Mouse (Mus musculus): ENCODE data around the gene Ptk6.

GRCm38 (mm10) chr2:181240806-181241440, 38.3 kb upstream of the Ptk6 start:
- TF ChIP-seq CTCF (conservative IDR thresholded peaks at IDR 0.05 in 1 of 2, IDR thresholded peaks at IDR 0.05 in 1 of 2; ENCODE audit: low read depth in 2 of 2, low read length in 2 of 2) = no peak
- no peak for TF ChIP-seq ZNF384 (IDR thresholded peaks at IDR 0.05; ENCODE audit: low read depth, low read length)
- TF ChIP-seq SMC3 (IDR thresholded peaks at IDR 0.05; ENCODE audit: low read depth, low read length) = no peak
- TF ChIP-seq POLR2A (IDR thresholded peaks at IDR 0.05; ENCODE audit: low read depth, low read length) = no peak
- no peak for TF ChIP-seq TCF12 (IDR thresholded peaks at IDR 0.05; ENCODE audit: low read depth, low read length)
- no peak for TF ChIP-seq ZC3H11A (IDR thresholded peaks at IDR 0.05; ENCODE audit: low read depth, low read length)
- TF ChIP-seq MAX (IDR thresholded peaks at IDR 0.05; ENCODE audit: low read length) = no peak
- TF ChIP-seq EP300 (IDR thresholded peaks at IDR 0.05; ENCODE audit: low read length) = no peak
- no peak for TF ChIP-seq POLR2AphosphoS2 (IDR thresholded peaks at IDR 0.05; ENCODE audit: low read depth, low read length)
- TF ChIP-seq MAZ (IDR thresholded peaks at IDR 0.05; ENCODE audit: low read depth, low read length) = no peak
- no peak for TF ChIP-seq ELF1 (IDR thresholded peaks at IDR 0.05; ENCODE audit: low read depth, low read length)
- TF ChIP-seq TBP (conservative IDR thresholded peaks at IDR 0.05; ENCODE audit: low read depth, low read length) = no peak
- TF ChIP-seq MXI1 (IDR thresholded peaks at IDR 0.05; ENCODE audit: low read depth, low read length) = no peak
- no peak for TF ChIP-seq USF2 (conservative IDR thresholded peaks at IDR 0.05; ENCODE audit: low read depth, low read length)

Data from CH12.LX (cell line).